Mouse (Mus musculus) fat pad, adult 2 months (tissue): ENCODE results near the gene Nt5c3b.

ENCODE experiments used
- DNase-seq: peaks from one replicate; pipeline ENCODE4 v3.0.0-alpha.2; 2011; ENCODE audit warnings: low read depth, low spot score; ENCODE audit errors: extremely low read depth

The Nt5c3b gene

DNA sequence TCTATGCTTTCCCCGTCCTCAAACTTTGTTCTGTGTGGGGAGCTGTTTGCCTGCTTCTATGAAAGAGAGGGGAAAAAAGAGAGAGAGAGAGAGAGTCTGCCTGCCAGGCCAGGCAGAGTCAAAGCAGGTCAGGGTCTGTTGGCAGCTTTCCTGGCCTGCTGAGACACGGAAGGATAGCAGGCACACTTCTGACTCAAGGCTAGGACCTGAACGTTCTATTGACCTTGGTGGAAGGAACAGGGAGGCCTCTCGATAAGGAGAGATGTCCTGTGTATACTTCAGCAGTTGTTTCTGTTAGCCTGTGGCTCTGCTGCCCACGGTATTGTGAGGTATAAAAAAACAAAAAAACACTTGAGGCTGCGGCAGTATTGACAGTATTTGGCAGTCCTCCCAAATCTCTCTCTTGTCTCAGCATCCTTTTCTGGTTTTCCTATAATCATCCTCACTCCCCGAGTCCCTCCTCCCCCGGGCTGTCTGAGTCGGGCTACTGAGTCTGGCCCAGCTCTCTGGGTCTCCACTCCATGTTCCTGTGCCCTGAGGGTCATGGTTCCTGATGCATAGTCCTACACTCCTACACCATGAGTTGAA lies 12.9 kb downstream of the Nt5c3b start:
- no peak for DNase-seq

DNA sequence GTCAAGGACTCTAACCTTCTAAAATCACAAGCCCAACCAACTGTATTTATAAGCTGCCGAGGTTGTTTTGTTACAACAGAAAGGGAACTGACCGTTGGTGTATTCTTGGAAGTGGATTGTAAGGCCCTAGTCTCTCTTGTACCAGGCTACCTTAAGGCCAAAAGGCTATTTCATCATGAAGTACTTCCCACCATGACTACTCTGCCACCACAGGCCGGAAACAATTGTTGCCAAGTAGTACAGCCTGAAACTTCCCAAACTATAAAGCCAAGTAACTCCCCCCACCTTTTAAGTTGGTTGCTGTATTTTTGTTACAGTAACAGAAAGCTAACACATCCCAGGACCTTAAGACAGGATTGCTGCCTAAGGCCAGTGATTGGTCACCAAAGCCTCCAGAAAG lies 14.8 kb downstream of the Nt5c3b start:
- no peak for DNase-seq

DNA sequence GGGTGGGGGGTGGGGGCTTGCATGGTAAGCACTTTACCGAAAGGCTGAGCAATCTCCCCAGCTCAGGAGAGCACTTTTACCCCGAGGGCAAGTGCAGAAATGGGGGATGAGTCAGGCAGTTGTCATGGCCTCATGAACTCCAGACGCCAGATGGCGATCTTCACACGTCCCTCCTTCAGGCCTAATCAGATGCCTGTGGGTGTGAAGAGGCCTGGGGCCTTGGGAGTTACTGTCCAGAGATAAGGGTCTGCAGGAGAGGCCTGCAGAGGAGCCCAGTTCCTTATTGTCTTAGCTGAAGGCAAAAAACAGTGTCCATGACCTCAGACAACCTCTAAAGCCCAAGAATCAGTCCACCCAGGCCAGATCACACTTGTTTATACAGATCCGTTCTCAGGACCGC lies 15.8 kb downstream of the Nt5c3b start:
- DNase-seq = no peak

DNA sequence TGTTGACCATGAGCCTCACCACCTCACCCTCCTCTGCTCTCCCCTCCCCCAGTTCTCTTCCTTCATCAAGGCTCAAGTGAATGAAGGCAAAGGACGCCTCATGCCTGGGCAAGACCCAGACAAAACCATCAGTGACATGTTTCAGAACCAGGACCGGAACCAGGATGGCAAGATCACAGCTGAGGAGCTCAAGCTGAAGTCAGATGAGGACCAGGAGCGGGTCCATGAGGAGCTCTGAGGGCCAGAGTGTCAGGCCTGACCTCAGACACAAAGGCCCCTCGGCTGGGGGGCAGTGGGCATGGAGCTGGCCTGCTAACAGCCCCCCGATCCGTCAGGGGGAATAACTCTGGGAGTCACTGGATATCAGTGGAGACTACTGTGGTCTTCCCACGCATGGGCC lies 17.8 kb downstream of the Nt5c3b start:
- DNase-seq = no peak

GRCm38 (mm10) chr11:100421537-100421936 lies 20.1 kb downstream of the Nt5c3b start:
- DNase-seq = no peak

DNA sequence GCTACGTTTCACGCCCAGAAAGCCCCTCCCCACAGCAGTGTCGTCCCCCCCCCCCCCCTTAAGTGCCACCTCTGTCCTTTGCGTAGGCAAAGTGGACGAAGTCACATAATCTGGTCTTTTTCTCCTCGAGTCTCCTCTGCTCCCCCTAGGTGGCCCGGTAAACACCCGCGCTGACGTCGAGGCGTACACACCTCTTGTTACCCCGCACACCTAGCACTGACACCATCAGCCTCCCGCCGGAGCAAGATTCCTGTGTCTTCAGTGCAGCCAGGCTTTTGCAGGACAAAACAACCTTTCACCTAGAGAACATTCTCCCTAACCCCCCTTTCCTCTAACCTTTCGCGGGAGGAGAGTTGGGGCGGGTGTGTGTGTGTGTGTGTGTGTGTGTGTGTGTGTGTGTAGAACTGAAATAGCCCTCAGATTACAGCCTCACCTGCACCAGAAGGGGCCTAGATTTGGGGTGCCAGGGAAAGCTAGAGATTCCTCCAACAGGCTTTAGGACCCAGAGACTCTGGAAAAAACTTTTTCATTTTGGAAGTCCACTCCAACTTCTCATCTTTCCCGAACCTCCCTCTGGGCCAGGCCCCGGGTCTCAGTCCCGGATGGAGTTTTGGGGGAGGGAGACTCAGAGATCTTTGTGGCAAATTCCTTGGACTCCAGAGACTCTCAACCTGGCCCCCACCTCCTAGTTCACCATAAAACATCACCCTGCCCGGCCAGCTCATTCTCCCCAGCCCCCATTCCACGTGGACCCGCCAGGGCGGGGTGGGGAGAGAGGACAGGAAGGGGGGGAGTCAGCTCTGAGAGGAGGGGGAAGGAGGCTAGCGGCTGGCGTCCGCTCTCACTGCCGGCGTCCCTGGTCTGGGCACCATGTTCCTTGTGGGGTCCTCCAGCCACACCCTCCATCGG lies 26.4 kb downstream of the Nt5c3b start, which contains the start of gene Fkbp10:
Gene Fkbp10 (plus strand): TSS at position 784 of the 909 bp plus-strand sequence.
- DNase-seq = no peak

- DNase-seq = no peak
Measured at GRCm38 (mm10) chr11:100414021-100414913, 27.3 kb downstream of the Nt5c3b start, which contains the start of gene P3h4. Gene P3h4 (minus strand): TSS chr11:100414836.

DNA sequence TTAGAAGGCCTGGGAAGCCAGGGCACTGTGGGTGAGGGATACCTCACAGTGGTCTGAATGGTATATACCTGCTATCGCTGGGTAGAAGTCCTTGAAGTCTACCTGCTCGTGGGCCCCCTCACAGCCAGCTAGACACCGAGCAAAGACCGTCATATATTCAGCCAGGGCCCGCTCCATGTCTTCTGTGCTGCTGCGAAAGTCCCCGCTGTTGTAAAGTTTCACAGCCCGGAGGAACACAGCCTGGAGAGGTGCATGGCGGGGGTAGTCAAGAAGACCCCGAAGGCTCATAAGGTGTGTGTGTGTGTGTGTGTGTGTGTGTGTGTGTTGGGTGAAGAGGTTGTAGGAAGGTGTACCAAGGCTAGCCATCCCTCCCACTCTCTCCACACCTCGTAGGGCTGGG lies 28.1 kb downstream of the Nt5c3b start:
- no peak for DNase-seq

GRCm38 (mm10) chr11:100411736-100412135 lies 29.9 kb downstream of the Nt5c3b start:
- DNase-seq = no peak

DNA sequence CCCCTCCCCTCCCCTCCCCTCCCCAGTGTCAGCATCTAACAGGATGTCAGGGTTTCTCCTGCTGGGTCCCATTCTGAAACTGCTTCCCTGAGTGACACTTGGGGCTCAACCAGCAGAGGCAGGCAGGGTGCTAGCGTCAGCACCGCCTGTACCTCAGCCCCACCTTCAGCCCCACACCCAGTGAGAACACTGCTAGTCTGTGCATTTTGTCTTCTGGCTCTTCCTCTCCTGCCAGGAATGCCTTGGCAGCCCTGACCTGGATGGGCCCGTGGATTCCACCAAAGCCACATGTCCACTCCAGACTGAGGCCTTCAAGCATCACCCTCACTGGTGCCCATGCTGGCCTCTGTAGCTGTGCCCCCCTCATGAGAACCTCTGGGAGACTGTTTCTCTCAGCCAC lies 31.9 kb downstream of the Nt5c3b start:
- DNase-seq = no peak

GRCm38 (mm10) chr11:100408835-100409462 lies 32.7 kb downstream of the Nt5c3b start:
- DNase-seq = no peak

- DNase-seq = no peak
Measured at GRCm38 (mm10) chr11:100408076-100408834, 33.4 kb downstream of the Nt5c3b start.

DNA sequence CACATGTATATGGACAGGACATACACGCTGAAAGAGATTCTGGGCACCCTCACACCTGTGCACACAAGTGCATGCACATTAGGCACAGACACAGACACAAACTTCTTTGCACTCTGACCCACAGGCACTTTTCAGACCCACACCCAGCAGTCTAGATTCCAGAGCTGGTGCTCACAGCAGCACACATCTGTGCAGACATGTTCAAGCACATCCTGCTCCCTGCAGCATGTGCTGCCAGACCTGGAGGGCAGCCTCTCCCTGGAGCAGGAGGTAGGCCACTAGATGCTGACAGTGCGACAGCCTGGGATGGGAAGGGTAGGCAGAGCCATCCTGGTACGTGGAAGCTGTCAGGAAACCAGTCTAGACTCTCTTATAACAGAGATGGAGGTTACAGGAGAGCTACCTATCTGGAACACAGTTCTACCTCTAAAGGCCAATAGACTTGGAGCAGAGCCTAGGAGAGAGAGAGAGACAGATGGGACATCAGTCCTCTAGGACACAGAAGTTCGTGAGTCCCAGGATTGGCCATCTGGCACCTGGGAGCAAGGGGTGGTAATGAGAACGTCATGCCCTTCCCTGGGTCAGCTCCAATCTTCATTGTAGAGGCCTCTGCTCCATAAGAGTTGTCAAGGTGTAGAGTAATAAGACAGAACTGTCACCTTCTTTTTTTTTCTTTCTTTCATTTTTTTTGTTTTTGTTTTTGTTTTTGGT lies 34.5 kb downstream of the Nt5c3b start:
- no peak for DNase-seq

DNA sequence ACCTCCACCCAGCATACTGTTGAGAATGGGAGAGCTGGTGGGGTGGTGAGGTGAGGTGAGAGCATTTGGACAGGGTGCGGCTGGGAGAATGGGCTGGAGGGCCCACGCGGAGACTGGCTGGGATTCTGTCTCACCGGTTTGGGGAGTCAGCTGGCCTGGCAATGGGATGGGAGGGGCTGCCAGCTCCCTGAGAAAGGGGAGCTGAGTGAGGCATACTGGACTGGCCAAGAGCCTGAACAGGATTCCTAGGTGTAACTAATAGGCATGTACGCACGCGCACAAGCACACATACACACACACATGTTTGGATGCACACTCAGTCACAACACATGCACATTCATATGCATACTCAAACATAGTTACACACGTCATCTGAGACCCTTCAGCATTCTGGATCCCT lies 35.3 kb downstream of the Nt5c3b start:
- DNase-seq = no peak

DNA sequence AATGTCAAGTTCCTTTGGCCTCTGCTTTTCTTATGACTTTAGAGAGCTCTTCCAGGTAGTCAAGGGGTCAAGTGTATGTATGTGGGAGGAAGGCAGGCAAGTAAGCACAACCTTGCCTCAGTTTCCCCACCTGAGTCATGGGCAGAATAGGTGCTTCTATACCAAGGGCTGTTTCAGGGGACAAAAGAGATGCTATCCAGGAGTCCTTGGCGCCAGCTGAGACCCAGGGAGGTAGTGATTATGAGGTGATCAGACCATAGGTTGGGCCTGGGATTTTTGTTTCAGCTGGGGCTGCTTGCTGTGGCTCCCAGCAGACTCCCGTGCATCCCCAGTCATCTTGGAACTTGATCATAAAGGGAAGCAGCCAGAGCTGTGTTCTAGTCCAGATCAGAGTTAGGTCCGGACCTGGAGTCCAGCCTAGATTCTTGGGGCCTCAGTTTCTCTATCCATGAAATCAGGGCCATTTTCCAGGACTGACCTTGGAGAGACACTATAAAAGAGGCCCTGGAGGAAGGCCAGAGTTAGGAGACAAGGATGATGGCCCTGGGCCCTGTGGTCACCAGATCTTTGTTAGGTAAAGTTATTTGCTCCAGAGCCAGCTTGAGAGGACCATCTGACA lies 37.0 kb downstream of the Nt5c3b start:
- DNase-seq = no peak

DNA sequence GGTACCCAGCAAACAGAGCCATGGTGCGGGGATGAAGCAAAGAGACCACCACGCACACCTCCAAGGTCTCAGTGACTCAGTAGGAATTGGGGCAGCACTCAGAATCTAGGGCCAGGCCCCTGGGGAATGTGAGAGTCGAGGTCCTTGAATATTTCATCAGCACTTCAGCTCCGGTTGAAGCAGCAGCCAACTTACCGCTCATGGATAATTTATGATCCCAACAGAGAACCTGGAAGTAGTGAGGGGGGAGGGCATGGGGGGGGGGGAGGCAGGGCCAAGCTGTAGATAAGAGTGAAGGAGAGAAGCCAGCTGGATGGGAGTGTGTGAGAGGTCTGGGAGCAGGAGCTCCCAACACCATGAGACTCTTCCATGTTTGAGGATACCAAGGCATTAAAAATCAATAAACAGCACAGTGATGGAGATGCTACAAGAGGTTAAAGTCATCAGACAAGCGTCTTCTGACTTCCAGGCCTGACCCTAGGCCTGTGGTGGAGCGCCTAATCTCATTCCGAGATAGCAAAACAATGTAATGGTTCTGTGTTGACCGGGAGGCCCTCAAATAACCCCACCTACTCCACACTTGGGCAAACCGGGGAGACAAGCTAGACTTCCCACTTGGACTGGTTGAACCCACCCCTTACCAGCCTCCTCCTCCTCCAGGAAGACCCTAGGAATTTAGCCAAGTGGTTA lies 38.0 kb downstream of the Nt5c3b start:
- no peak for DNase-seq

DNA sequence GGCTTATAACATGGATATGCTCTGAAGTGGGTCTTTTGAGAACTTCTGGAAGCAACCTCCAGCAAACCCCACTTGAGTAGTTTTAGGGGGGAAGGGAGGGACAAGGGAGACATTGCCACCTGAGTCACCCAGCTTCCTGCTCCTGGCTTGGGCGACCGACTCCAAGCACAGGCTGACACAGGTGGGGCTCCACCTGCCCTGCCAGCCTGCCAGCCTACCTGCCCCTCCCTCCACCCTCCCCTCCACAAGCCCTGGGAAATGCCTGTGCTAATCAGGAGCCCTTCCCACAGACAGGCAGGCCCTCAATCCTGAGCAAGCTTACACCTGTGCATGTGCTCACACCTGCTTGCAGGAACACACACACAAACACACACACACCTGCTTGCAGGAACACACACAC lies 38.9 kb downstream of the Nt5c3b start:
- DNase-seq = no peak

DNA sequence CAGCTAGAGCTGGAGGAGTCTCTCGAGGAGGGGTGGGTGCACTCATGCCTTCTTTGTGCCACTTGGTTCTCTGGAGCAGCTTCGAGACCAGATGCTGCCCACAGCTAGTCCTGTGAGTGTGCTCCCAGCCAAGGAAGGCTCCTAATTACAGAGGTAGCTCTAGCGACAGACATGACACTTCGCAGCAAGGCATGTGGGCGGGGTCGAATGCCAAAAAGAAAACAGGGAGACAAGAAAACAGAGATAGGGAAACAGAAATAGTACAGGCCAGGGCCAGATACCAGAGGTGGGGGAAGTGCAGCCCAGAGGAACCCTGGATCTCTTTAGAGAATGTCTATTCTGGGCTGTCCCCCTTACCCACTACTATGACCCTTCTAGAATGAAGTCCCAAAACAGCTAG lies 39.4 kb downstream of the Nt5c3b start:
- no peak for DNase-seq

GRCm38 (mm10) chr11:100400842-100401241 lies 40.8 kb downstream of the Nt5c3b start:
- DNase-seq = no peak
